Mouse (Mus musculus) hematopoietic stem cell, adult 5-6 weeks (primary cell): ENCODE measurements around the gene Ssna1. TPM values are rescaled to one million over a fixed set of nuclear protein-coding genes. Genes with fewer than 3 reads are reported as not detected.

Experiments
- ATAC-seq, 2 experiments: fragments of 125-278 bp in 1 of 2; replicated peaks in 1 of 2; 2 replicates each; pipeline ENCODE4 v1.8.0; 2016 to 2017; ENCODE audit warnings: inconsistent platforms in 2 of 2, mild to moderate bottlenecking in 2 of 2, moderate number of reproducible peaks in 2 of 2, low read depth in 1 of 2, moderate TSS enrichment in 1 of 2; ENCODE audit not compliant: low FRiP score in 2 of 2, poor library complexity in 2 of 2, severe bottlenecking in 2 of 2, insufficient read depth in 1 of 2, low TSS enrichment in 1 of 2
- total RNA-seq: library from RNA; stranded (forward); fragments of 172-1452, 232-1000 nt; gene quantifications from 2 replicates; pipeline ENCODE4 v1.2.3, GENCODE M21; 2017

Ssna1 gene
- total RNA-seq: 46.4 and 82.9 TPM in 2 replicates

DNA sequence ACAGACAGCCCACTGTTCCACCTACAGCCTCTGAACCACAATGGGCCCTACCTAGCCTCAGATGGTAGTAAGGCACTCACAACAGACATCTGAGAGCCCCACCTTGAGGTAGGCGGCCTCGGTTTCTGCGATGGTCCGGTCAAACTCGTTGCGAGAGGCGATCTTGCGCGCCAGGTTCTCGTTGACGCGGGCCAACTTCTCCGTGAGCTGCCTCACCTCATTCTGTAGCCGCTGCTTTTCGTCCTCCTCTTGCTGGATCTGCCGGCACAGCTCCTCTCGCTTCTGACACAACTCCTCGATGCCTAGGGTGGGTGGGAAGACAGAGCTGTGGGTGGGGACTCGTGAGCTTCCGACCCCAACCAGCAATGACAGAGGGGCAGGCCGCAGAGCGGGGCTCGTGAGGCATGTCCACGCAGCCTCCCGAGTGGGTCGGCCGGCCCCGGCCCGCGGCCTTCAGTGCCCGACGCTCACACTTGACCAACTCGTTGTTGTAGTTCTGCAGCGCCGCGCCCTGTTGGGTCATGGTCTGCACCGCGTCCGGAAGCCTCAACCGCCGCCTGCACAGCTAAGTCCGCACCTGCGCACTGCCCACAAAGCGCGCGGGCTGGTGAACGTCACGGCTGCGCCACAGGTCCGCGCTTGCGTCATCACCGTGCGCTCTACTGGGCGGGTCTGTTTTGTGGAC is at the start of gene Ssna1, which contains the start of gene Anapc2:
Gene Ssna1 (minus strand): TSS at position 612 of the 685 bp plus-strand sequence.
Gene Anapc2 (plus strand): TSS at position 652 of the 685 bp plus-strand sequence.
- ATAC-seq: peak; percentile 90 to 96

DNA sequence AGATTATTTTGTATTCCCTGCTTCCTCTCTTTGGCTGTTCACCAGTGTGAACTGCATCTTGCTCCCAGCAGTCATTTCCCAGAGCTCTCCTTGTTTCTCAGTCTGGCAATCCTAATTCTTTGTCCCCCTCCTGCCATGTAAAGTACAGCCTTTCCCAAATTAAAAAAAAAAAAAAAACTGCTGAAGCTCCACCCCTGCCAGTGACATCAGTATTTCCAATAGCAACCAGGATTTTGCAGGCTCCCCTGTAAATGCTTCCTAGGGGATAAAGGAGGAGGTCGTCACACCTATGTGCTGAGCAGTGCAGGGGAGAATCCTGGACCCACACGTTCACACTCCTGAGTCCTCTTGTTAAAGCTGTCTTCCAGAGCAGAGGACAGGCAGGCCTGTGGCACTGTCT is 47.8 kb upstream of the Ssna1 start:
- no peak for ATAC-seq

DNA sequence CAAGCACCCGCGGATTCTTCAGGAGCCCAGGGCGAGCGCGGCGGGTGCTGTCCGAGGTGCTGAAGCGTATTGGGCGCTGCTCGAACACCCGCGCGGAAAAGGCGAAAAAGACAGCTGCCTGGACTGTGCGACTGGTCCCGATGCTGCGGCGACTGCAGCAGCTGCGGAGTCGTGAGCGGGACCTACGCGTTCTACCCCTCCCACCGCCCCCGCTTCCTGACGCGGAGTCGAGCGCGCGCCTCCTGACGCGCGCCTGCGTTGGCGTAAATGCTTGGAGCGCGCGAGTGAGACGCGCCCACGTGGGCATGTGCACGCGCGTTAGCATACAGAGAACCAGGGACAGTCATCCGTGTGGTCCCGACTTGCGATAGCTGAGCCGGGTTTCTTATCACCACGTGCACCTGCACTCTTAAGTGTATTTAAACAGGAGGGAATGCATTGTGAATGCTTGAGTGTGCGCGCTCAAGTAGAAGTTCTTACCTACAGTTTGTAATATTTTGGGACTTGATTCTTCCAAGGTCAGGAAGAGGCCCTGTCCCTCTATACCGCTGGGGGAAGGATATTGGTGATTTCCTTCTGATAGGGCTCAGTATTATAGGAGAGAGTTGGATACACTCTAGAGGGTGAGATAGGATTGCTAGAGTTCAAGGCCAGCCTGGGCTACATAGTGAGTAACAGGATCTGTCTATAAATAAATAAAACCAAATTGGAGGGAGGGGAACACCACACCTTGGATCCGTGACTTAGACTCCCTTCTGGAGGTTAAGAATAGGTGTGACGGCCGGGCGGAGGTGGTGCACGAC is 46.9 kb upstream of the Ssna1 start, which contains the start of gene Grin1:
Gene Grin1 (minus strand): TSS at position 217 of the 803 bp plus-strand sequence.
- ATAC-seq: peak in 1 of 2 experiments; percentile 77; a peak in 3 of 4 replicates

- peak in 1 of 2 experiments; percentile 54; a peak in 2 of 4 replicates for ATAC-seq
Measured at GRCm38 (mm10) chr2:25318119-25318966, 46.1 kb upstream of the Ssna1 start.

DNA sequence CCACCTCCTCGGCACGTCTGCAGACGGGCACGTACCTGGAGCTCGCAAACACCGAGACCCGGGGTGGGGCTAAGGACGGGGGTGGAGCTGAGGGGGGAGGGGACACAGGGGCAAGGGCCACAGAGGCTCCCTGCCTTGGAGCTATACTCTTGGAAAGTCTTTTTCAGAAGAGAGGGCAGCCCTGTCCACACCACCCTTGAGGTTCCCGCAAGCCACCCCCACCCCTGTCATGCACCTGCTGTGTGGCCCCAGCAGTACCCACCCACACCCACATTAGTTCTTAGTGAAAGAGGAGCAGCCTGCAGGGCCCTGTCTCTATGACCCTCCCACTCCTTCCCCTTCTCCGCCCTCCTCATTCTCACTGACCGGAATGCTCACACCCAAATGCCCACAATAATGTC is 39.3 kb upstream of the Ssna1 start:
- ATAC-seq: no peak

DNA sequence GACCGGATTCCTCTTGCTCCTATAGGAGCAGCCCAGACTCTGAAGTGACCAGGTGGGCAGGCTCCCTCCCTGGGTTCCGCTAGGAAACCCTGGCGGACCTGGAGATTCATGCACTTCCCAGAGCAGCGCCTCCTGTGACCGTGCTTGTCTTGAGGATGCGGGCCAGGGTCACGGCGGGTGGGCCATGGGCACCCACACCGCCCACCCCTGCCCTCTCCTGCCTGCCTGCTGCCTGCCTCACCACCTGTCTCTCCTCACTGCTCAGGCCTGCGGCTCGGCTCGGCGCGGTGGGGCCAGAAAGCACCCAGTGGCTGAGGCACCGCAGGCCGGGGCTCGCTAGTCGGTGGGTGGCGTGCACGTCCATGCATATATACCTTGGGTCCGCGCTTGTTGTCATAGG is 38.7 kb upstream of the Ssna1 start:
- peak in 1 of 2 experiments; percentile 25; a peak in 1 of 4 replicates for ATAC-seq

- no peak for ATAC-seq
Measured at GRCm38 (mm10) chr2:25310180-25310579, 37.9 kb upstream of the Ssna1 start.

DNA sequence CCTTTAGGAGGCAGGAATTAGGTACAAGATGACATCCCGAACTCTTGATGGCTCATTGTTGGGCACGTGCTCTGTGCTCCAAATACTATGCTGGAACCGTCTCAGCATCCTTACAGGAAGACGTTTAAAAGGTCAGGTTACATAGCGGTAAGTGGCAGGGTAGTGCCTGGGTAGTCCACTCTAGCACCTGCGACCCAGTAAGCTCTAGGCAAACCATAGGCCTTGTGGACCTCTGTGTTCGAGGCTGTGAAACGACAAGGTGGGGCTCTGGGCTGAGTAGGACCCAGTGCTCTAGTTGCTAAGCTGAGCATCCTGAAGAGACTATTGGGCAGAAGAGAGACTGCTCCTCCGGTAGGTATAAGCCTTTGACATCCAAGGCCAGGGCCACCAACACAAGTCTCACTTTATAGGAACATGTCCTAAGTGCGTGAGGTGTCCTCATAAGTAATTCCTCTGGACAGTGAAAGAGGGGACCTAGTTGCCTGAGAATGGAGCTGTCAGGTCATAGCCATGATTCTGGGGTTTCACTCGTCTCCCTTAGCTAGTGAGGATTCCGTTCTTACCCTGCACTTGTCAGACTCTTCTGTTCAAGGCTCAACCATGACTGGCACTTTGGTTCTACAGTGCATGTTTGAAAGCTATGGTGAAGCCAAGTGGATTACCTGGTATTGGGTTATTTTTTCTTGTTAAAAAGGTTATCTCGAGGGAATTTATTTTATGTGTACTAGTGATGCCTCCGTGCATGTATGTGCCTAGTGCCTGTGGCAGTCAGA is 33.5 kb upstream of the Ssna1 start:
- no peak for ATAC-seq

- peak; percentile 61 to 72 for ATAC-seq
Measured at GRCm38 (mm10) chr2:25304657-25305541, 32.7 kb upstream of the Ssna1 start.

- peak in 1 of 2 experiments; percentile 29; a peak in 1 of 4 replicates for ATAC-seq
Measured at GRCm38 (mm10) chr2:25303931-25304656, 31.9 kb upstream of the Ssna1 start.

DNA sequence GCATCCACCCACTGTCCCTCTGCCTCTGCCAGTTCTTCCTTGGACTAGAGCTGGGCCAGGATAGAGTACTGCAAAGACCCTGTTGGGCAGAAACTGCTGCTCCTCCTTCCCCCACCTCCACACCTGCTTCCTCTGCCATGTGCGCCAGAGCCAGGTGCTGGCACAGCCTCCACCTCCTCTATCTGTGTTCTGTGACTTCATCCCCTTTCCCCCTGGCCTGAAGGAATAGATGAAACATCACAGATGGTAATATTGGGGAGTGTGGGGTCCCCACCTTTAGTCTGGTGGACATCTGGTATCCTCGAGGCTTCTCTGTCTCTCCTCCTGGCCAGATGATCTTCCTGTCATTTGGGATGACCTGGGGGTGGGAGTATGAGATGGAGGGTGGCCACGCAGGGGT is 31.2 kb upstream of the Ssna1 start:
- no peak for ATAC-seq

GRCm38 (mm10) chr2:25298046-25298445 is 25.8 kb upstream of the Ssna1 start:
- ATAC-seq: no peak

DNA sequence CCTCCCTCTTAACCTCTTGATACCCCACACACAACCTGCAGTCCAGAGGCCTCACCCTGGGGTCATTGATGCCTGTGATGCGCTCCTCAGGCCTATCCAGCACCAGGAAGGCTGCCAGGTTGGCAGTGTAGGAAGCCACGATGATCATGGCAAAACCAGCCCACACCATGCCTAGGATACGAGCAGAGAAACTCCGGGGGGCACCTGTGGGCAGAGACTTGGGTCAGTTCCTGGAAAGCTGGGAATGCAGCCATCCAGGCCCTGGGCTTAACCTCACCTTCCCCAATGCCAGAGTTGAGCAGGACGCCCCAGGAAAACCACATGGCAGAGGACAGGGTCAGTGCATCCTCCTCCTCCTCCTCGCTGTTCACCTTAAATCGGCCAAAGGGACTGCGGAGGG is 24.9 kb upstream of the Ssna1 start:
- no peak for ATAC-seq

DNA sequence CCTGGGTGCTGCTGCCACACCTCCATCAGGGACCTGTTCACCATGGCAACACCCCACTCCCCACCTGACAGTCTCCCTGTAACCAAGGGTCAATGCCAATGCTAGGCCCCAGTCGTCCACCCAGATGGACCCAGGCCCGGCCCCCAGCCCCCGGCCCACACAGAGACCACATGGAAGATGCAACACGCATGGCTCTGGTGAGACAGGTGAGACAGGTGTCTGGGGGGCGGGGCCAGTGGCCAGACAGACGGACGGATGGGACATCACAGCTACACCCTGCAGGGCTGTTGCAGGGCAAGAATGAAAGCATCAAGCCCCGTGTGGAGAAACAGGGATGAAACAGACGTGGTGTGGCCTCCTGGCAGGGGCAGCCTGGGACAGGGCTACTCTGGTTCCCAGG is 21.5 kb upstream of the Ssna1 start:
- no peak for ATAC-seq

GRCm38 (mm10) chr2:25292856-25293255 is 20.6 kb upstream of the Ssna1 start:
- peak; percentile 46 to 59; a peak in 3 of 4 replicates for ATAC-seq
